Mouse (Mus musculus) c-Kit-positive CD71-negative TER-119-negative erythroid progenitor cells, embryonic 14.5 days (primary cell): ENCODE results near the gene Pcgf5.
A peak's percentile ranks its signal among the peaks of the same experiment; 100 is the strongest.

Source experiments
- DNase-seq: peaks from one replicate; pipeline ENCODE4 v3.0.0-alpha.2; 2013; ENCODE audit warnings: low read depth

The Pcgf5 gene

DNA sequence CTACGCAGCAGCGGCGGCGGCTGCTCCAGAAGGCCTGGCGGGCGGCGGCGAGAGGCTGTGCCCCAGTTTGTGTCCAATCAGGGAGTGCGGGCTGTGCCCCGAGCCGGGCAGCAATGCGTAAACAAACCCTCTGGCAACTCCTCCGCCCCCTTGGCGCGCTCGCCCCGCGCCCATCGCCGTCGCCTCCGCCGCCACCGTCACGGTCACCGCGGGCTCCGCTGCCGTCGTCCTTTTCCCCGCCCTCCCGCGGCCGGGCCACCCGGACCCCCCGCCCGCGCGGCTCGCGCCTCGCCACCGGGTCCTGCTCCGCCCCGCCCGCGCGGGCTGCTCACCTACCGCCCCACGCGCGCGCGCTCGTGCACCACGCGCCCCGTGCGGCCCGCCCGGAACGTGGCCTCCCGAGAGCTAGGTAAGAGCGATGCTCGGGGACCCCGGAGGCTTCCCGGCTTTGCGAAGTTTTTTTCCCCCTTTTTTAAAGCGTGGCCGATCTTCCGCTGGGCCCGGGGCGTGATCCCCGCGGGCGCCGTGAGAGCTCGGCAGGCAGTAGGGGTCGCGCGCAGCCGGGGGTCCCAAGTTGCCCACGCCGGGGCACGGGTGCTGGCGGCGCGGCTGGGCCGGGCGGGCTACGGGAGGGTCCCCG, at the start of gene Pcgf5:
Gene Pcgf5, plus strand, starts transcription at position 149 of the 640 bp plus-strand sequence.
- peak; percentile 50 for DNase-seq

DNA sequence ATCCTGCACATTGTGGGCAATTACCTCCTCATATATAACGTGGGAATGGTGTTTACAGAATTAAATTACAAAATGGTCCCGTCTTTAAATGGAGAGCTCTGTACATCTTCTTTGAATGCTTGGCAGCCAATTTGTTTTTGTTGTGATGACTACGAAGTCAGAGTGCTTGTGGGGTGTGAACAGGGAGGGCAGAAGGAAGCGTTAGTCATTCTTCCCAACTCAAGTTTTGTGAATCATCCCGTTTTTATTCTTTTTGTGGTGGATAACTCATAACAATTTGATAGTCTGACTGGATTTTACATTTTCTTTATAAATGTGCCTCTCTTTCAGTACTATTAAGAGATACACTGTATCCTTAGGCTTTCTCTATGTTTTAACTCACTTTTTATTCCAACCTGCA, 42.6 kb upstream of the Pcgf5 start:
- no peak for DNase-seq

DNA sequence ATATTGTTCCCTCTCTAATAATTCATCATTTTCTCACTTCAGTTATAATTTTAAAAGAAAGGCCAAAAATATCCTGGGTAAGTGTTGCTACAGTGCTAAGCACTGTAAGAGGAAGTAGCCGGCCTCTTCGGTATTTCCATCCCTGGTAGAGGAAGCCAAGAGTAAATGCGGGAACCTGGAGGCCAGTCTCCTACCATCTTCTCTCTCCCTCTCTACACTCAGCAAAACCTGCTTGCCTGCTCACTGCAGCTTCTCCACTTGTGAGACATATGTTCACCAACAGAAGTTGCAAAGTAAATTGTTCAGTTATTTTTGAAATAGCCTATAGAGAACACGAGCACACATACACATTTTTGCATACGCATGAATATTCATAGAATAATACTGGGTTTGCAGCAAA, 34.1 kb upstream of the Pcgf5 start:
- DNase-seq, result no peak

DNA sequence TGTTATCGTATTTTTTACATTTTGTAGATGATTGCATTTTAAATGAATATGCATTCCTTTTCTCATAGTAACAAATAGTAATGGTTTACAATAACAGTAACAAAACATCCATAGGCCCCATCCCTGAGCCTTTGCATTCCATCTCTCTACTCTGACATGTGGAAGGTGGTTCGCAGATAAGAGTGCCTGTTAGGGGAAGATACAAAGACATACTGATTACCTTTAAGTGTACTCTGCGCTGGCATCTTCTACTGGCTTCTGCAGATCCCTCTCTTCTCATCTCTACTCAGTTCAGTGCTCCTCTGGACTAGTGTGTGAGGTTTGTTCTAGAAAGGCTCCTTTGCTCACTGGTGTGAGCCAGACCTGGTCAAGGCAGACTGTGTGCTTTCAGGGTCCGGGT, 28.4 kb upstream of the Pcgf5 start:
- no peak for DNase-seq

DNA sequence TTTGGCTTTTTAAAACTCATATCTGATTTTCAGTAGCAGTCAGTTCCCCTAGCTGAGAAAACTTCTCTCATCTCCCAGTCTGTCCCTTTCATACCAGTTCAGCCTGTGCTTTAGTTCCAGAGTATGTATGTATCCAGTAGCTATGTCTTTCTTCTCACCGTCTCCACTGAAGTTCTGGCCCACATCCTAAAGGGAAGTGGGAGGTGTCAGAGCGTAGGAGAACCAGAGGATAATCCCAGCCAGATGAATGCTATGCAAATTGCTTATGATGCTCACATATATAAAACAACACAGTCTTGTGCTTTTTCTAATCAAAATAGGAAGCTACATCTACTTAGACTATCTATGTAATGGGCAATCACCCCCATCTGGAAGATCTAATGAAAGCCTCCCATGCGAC, 27.0 kb upstream of the Pcgf5 start:
- DNase-seq, result no peak

DNA sequence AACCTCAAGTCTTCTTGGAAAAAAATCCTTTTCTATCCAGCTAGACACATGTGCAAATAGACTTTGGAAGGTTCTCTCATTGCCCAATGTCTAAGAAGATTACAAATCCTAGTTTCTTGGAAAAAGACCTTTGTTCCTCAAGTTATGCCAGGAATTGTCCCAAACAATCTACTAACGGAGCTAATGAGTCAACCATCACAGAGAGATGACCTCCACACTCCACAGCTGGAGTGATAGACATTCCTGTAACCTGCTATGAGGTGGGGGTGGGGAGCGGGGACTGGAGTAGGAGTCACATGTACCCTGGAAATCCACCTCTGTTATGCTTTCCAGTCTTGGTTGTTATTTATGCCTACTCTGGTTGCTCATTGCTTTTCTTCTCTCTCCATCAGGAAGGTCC, 24.8 kb upstream of the Pcgf5 start:
- no peak for DNase-seq

DNA sequence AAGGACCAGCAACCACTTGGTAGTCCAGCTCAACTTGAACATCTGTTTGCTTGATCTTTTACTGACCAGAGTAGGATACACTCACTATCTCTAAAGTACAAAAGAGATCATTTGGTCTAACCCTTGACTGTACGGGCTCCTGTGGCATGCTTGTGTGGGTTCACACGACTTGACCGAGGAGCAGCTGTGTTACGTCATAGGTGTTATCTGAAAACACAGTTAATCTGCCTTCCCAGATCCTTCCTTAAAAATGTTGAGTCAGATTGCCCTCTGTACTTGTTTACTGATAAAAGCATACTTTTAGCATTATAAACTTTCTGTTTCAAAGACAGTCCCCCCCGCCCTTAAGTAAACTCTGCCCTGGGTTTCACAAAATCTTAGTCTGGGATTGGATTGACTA, 19.4 kb upstream of the Pcgf5 start:
- no peak for DNase-seq

DNA sequence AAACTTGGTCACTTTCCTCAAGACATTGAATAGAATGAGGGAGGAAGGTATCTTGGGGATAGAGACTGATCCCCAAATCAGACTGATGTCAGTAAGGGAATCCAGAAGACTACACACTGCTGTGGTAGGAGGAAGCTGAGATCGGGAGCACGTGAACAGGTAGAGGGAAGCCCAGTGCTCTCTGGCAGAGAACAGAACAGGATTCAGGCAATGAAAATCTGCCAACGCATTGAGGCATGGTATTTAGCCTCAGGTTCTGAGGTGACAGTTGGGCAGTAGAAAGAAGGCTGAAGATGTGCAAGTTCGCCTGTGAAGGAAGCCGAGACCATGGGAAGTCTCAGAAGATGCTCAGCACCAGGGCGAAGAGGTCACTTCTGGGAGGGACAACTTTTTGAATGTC, 733 bp upstream of the Pcgf5 start:
- no peak for DNase-seq

DNA sequence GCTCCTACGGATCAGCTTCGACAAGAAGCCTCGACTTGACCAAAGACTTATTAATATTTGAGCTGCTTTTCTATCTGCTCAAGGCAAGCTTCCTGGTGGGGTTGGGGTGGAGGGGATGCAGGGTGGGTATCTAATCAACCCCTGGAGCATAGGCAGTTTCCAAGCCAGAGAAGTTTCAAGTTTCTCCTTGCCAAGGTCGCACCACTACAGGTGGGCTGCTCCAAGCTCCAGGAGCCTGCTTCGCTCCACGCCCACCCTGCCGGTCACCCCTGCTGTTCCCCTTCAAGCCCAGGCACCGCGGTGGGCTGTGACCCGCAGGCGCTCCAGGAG, 313 bp upstream of the Pcgf5 start:
- no peak for DNase-seq

DNA sequence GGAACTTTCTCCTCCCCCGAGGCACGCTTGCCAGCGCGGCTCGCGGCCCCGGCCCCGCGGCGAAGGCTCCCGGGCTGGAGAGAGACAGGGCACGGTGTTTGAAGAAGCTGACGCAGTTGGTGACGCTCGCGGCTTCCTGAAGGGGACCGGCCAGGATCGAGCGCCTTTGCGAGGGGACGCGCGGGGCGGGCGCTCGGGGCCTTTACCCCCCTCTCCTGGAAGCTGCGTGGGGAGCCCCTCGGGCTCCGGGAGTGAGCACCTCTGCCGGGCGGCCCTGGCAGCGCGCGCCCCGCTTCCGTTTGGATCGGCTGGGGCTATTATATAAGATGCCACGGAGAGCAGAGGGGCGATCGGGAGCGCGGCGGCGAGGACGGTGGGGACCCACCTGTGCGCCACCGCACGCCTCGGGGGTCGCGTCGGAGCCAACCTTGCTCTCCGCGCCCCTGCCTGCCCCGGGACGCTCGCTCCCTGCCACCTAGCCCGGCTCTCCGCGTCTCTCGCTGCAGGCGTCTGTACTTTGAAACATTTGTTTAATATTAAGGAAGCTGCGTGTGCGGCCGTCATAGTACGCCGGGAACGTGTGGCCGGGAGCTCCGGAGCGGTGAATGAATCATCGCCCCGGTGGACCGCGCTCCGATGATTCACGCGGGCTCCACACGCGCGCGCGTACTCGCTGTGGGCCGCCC, 835 bp downstream of the Pcgf5 start:
- DNase-seq, result peak; percentile 63

DNA sequence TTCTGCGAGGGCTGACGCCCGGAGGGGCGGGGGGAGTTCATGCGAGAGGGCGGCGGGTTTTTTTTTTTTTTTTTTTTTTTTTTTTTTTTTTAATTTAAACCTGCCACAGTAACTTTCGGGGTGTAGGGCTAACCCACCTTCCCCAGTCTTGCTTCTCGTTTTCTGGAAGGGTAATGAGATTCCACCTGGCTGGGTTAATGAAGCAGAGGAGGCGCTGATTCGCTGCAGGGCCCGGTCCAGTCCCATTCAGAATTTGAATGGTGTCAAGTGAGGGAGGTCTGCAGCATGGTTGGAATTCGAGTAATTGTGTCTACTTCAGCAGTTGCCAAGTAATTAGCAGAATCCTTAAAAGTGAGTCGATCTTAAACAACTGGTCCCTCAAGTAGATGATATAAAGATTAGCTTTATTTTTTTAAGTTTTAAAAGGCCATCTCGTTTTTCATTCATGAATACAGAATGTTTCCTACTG, 1.4 kb downstream of the Pcgf5 start:
- no peak for DNase-seq

DNA sequence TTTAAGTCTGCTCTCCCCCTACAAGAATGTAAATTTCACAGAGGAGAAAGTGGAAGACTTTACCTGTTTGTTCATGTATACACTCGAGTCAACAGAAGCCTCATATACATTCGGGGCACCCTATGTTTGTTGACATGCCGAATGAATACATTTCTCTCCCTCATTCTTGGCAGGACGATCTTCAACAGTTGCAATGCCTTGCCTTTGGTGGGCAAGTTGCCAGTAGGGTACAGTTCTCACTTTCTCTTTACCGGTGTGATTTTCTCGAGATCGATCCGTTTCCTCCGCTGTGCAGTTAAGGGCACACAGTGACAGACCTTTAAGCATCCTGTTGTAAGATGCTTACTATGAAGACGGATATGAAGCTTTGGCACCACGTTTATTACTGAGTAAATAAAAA, 2.1 kb downstream of the Pcgf5 start:
- no peak for DNase-seq

DNA sequence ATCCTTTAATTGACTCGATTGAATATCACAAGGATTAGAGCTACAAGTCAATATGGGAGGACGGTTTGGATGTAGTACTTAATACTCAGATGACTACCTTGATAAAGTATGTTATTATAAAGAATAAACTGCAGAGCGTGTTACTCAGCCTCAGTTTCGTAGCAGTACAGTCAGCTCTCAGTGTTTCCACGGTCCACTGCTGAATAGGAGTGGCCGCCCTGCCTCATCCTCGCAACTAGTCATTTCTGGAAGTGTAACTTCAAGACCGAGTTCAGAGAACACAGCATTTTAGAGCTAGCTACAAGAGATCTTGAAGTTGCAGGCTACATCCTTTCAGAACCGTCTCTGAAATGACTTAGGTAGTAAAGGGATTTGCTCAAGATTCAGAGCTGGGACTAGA, 2.8 kb downstream of the Pcgf5 start:
- no peak for DNase-seq

DNA sequence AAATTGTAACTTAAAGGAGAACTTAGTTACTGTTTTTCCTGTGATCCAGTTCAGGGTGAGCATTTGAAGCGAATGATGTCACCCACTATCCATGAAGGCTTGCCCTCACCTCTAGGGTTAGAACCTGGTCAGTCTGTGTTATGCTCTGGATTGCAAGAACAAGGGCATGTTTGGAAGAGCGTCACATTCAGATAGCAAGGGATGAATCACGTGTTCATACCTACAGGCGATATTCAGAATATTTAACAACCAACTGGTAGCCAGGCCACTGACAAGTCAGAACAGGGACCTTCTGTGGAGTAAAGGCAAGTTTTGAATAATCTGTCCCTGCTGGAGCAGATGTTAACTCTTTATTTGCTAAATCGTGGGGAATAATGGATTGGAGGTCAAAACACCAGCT, 14.4 kb downstream of the Pcgf5 start:
- DNase-seq, result no peak

DNA sequence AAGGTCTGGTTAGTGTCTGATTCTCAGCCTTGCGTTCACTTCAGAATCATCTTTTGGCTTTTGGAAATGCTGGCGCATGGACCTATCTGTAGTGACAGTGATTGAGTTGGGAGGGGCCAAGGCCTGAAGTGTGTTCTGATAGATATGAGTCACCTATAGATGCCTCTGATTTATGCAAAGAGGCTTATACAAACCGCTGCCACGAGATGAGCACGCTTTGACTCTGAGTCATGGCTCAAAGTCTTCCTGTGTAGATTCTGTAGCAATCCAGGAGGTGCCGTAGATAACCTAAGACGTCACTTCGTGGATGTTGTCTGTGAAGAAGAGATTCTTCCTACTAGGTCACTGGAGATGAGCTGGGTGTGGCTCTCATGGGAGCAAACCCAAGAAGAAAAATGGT, 16.6 kb downstream of the Pcgf5 start:
- DNase-seq, result peak; percentile 32

DNA sequence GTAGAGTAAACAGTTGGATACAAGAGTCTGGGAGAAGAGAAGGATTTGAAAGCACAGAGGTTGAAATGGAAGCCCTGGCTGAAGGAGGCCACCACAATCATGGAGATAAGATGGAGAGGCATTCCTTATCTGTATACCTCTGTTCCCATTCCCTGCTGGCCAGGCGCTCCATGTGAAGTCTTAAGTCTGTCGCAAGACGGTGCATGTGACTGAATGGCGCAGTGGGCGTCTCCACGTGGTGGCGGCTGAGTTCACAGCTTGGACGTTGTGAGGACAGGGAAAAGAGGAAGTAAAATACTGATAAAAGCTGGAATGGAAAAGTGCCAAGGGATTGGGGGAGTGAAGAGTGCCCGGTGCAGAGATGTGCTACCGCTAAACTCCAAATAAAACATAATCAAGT, 23.4 kb downstream of the Pcgf5 start:
- DNase-seq, result no peak

DNA sequence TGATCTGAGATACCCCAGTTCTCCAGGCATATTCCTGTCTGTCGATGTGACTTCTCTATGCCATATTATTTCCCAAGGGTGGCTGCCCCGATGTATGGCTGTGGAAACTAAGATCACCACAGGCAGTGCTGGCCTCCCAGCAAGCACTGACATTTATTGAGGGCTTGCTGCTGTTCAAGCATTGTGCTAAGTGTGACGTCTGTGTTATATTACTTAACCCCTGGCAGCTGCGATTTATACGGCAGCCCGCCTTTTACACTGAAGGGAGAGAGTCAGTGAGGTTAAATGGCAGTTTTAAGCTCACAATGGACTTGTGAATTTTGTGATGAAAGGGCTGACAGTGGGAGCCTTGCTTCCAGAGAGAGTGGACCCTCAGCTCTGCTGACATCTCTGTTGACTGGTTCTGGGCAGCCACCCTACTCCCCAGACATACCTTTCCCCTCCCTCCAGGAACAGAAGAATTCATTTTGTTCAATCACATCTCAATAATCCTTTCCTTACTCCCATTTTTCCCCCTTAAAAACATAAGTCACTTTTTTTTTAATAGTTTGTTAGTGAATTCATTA, 25.0 kb downstream of the Pcgf5 start:
- no peak for DNase-seq

DNA sequence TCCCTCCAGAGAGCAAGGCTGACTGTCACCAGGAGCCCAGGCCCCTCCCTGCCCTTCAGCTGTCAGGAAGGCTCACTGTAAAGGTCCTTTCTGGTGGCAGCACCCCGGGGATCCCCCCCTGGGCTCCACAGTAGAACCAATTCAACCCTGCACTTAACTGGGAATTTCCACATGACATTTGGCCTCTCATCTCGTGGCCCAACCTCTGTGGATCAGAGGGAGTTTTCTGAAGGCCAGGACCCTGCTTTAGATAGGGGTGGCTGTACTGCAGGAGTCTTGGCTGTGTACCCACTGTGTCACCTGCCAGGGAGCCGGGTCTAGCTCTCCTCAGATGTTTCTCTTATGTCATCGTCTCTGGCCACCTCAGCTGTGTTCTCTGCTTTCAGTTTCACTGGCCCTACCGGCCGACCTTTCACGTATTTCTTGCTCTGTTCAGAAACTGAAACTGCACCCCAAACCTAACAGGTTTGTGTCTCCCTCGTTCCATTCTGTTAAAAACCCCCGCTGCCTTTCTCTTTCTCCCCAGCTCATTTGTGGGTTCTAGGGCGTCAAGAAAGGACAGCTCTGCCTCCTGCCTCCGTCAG, 27.2 kb downstream of the Pcgf5 start:
- DNase-seq, result no peak

DNA sequence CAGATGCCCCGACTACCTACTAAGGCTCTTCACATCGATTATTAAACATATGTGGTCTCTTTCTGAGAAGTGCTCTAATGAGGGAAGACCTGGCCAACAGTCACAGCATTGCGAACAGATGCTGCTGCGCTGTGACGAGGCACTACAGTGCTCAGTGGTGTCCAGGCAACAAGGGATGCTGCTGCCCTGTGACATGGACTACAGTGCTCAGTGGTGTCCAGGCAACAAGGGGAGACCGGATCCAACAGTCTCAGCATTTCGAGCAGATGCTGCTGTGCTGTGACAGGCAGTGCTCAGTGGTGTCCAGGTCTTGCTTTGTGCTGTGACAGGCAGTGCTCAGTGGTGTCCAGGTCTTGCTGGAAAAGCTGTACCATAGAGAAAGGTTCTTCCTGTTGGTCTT, 29.6 kb downstream of the Pcgf5 start:
- DNase-seq, result no peak

DNA sequence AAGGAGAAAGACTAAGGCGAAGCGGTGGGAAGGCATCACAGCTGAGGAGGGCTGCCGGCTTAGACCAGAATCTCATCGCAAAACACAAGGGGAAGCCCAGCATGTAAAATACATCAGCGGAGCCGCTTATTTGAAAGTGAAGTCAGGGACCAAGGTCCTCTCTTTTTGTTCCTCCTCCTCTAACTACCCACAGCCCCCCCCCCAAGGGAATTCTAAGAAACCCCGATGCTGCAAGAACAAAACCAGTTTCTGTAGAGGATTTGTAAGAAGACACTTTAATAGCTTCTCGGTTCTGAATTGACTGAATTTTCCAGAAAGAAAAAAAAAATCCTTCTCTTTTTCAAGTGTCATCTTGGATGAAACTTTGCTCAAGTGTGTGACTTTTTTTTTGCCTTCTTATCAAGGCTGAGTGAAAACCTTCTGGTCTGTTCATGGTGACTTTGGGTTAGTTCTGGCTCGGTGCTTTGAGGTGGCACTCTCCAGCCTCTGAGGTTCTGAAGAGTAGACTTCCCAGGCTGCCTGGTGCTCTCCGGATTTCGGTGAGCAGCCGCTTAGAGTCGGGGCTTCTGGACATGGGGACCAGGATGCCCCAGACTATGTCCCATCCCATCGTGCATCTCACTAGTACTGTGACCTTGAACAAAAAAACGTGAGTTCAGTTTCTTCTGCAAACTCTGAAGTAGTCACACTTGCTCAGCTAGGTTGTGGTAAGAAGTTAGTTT, 30.6 kb downstream of the Pcgf5 start:
- no peak for DNase-seq

DNA sequence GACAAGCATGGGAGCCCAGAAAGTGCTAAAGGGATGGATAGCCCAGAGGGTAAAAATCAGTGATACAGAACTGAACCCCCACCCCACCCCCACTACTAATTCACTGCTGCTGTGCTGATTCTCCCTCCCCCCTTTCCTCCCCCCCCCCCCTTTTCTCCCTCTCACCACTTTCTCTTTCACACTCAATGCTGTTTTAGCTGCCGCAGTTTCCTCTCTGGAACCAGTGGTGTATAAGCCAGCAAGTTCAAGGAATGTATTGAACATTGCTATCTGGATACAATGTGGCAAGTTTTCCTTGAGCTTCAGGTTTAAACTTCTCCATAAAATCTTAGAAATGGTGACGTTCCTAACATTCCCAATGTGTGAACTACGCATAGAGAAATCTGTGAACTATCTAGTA, 34.8 kb downstream of the Pcgf5 start:
- no peak for DNase-seq

DNA sequence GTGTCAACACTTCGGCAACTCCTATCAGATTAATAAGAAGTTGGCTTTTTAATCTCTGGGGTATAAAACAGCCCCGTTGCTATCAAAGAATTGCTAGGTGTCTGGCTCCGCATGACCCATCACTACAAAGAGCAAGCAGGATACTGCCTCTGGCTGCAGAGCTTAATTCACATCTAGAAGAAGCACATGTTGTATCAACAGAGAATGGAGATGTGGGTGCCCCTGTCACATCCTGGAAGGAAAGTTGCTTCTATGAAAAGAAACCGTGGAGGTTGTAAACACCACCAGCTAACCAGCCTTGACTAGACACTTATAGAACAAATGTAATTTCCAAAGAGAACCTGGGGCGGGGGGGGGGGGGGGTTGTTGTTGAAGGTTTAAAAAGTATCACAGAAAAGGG, 35.9 kb downstream of the Pcgf5 start:
- DNase-seq, result no peak

DNA sequence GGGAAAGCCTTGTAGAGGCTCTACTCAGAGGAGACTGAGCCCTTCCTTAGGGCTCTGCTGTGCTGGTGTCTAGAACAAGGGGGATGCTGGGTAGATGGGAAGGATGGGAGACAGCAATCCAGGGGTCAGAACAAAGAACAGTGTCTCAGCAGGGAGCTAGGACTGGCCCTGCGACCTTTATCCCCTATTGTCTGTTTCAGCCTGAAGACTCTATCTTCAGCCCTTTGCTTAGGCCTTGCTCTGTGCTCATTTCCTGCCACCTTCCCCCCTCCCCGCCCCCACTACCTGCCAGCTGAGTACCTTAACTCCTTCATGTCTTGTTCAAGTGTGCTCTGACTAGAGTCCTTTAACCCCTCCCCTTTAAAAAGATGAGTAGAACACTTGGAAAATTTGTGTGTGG, 36.3 kb downstream of the Pcgf5 start:
- no peak for DNase-seq
